ENCODE assay signal across 15 mouse cellular contexts in genomic region chr10:83852194-83852593, GRCm38 (mm10).
"Had no signal": no experiment of that assay in that cellular context is flagged by ENCODE, and none has a peak within 500 bp of the region (broad histone marks: within the 10 kb centered on the region; RNA-seq: fewer than 3 reads in every experiment).

No protein-coding gene starts in this region.

- H3K9ac ChIP-seq: kidney, embryonic 15.5 days; liver, embryonic 15.5 days; stomach, embryonic 15.5 days had no signal

- H3K27ac ChIP-seq: kidney, embryonic 15.5 days; left cerebral cortex, adult 2 months; limb, embryonic 10.5 days; liver, embryonic 15.5 days; macrophage; stomach, embryonic 15.5 days had no signal

- H3K36me3 ChIP-seq: kidney, embryonic 15.5 days; limb, embryonic 10.5 days; liver, embryonic 15.5 days; stomach, embryonic 15.5 days had no signal

- ATAC-seq: intestine, embryonic 16.5 days had no signal

- H3K27me3 ChIP-seq: kidney, embryonic 15.5 days; liver, embryonic 15.5 days had no signal

- H3K4me3 ChIP-seq: kidney, embryonic 15.5 days; left cerebral cortex, adult 2 months; limb, embryonic 10.5 days; liver, embryonic 15.5 days; megakaryocyte, embryonic 14.5 days; stomach, embryonic 15.5 days had no signal

- H3K4me2 ChIP-seq: kidney, embryonic 15.5 days; liver, embryonic 11.5 days; liver, embryonic 15.5 days; midbrain, embryonic 11.5 days; stomach, embryonic 15.5 days had no signal

- H3K9me3 ChIP-seq: kidney, embryonic 15.5 days; limb, embryonic 10.5 days; liver, embryonic 15.5 days; stomach, embryonic 15.5 days had no signal

- DNase-seq: kidney, adult 2 months; kidney, postnatal 14 days; right cerebral cortex, postnatal 14 days; thymus, adult 2 months; thymus, postnatal 25 days had no signal

- H3K4me1 ChIP-seq: kidney, embryonic 15.5 days; liver, embryonic 15.5 days; megakaryocyte, embryonic 14.5 days; stomach, embryonic 15.5 days had no signal
